Mouse (Mus musculus) adrenal gland, postnatal 36 days (tissue): Measurements from ENCODE around the gene Nkx2-5. TPM values are rescaled to one million over a fixed set of nuclear protein-coding genes. Genes with fewer than 3 reads are reported as not detected.

Source experiments
- DNase-seq, 2 experiments: peaks; one replicate each; pipeline ENCODE4 v3.0.0; 2021; ENCODE audit warnings: mixed read lengths in 1 of 2
- long read RNA-seq, 2 experiments: library from polyadenylated mRNA; stranded (forward); transcript quantifications; one replicate each; pipeline ENCODE4 v2.0.0; 2021; ENCODE audit warnings: borderline sequencing depth in 2 of 2
- total RNA-seq, 2 experiments: library from RNA; stranded (reverse); gene quantifications; 2 replicates each; pipeline ENCODE4 v1.2.3; 2021

The Nkx2-5 gene
- not detected for total RNA-seq
- long read RNA-seq, experiment 1, result 0 reads
- long read RNA-seq, experiment 2, result 0 reads

DNA sequence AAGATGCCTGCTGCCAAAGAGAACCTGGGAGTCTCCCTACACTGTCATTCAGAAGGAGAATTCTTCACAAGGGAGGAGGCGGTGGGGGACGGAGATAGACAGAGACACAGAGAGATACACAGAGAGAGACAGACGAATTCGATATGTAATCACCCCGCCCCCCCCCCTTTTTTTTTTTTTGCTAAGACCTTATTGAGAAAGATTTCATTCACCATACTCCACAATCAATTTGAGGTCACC is at the start of gene Nkx2-5:
Nkx2-5 (minus strand) TSS at position 101 of the 240 bp plus-strand sequence.
- DNase-seq, result no peak

DNA sequence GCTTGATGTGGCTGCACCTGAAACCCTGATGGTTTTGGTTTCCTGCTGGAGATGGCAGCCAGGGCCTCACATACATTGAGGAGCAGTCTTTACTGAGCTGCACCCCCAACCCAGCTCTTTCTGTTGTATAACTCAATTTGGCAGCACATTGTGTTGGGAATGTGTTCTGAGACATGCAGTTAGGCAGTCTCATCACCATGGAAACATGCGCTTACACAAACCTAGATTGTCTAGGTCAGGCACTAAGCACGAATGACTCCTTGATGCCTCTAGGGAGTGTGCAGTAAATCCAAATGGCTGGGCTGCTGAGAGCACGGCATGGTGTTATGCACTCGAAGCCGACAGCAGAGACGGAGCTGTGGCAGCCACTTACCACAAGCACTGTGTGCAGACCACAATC is 49.5 kb upstream of the Nkx2-5 start:
- no peak for DNase-seq

DNA sequence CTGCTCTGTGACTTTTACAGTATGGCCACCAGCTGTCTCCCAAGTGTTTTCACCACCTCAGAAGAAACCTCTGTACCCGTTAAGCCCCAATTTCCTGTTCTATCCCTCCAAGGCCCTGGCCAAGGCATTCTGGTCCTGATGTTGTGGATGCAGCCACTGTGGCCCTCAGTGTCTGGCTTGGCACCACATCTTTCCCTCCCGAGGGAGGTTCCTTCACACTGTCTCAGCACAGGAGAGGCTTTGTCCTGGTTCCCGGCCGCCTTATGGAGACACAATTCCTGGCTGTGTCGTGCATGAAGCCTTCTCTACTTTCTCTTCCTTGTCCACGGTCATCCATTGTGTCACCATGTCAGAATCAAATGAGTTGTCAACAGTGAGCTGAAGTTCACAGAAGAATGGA is 48.7 kb upstream of the Nkx2-5 start:
- no peak for DNase-seq

DNA sequence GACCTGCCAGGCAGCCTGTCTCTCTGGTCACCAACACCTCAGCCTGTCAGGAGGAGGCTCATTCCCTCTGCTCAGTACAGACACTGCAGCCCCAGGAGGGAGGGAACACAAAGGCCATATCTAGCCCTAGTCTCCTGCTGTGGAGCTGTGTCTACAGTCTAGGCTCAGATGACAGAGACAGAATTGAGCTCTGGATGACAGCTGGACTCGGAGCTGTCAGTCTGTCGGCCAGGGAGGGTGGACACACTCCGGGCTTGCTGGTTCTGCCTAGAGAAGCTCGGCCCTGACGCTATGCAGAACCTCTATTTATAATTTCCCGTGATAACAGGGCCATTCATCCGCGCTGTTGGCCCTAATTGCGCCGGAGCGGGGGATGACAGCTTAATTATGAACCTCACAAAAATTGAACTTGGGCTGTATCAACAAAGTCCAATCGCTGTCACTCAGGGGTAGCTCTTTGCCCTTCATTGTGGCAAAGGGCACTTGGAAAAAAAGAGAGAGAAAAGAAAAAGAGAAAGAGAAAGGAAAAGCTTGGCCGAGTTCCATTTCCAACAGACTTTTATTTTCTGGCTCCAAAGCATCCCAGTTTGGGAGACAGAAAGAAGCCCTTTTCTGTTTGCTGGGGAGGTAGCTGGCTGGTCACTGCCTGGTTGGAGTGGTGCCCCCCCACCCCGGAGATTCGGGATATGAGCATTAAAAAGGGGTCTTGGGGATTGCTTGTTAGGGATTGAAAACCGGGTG is 48.0 kb upstream of the Nkx2-5 start:
- DNase-seq, result peak in 1 of 2 experiments; percentile 16

DNA sequence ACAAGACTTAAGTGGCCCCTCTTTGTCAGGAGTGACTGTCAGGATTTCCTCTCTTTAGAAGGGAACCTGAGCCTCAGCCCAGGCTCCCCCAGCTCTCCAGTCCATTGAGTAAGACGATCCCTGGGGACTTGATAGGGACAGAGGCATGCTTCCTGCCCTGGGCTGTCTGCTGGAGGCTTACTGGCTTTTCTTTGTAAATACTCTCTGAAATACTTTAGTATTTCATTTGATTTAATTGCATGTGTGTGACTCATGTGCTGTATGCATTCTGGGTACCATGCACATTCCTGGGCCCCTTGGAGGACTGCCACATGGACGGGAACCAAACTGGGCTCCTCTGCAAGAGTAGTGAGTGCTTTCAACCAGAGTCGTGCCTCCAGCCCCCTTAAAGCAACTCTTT is 43.1 kb upstream of the Nkx2-5 start:
- DNase-seq, result no peak

DNA sequence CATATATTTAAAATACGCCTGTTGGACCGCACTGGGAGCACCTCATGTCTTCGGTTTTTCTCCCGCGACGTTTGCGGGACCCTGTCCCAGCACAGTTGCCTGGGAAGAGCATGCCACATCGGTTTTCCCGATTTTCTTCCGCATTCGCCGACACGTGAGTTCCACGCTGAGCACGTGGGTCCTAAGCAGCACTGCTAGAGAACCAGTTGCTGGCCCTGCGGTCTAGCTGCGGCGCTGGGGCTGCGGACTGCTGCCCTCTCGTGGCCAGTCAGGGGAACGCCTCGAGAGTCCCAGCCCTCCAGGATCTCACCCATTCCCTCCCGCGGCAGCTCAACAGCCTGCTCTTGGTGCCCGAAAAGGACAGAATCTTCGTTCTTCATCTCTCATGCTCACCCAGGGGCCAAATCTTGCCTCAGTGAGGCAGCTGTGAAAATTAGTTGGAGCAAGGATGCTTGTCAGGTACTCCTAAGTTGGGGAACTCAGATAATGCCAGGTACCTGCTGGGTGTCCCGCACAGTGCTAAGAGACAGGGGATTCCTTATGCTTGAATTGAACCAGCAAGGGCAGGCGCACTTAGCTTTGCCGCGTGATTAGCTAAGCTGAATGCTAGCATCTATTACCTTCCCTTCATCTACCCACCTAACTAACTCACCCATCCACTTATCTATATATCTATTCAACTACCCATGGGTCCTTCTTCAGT is 41.4 kb upstream of the Nkx2-5 start:
- peak; percentile 90 to 92 for DNase-seq

DNA sequence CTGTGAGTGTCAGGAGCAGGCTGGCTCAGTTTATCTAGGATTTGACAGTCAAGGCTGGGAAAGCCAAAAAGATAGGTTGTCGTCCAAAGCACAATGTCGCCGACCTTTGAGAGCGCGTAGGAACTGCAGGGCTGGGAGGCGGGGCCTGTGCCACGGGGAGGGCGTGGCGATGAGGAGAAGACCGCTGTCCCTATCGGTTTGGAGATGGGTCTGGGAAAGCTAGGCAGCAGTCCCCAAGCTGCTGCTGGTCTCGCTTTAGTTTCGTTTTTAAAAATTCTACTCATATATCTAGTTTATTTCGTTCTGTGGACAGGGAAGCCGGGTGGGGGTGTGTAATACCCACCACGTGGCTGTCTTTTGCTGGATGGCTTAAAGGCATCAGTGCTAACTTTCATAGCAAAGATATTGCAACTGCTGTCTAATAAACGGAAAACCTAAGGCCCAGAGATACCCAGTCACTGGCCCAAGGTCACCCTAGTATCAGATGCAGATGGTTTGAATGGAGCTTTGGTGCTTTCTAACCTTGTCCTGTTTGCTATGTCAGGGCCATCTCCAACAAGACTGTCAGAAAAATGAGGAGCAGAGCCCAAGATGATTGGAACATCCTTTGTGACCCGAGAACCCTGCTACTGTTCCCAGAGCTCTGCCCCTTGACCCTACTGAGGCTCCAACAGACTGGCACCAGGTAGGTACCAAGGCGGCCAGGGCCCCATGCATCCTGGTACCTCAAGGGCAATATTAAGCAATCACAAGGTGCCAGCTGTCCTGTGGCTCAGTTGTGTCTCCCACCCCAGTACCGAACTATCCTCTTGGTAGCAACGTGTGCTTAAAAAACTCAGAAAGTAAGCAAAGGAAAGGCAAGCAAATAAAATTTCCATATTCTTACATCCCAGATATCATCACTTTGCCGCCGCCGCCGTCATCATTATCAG is 40.5 kb upstream of the Nkx2-5 start:
- DNase-seq, result peak; percentile 91 to 95

DNA sequence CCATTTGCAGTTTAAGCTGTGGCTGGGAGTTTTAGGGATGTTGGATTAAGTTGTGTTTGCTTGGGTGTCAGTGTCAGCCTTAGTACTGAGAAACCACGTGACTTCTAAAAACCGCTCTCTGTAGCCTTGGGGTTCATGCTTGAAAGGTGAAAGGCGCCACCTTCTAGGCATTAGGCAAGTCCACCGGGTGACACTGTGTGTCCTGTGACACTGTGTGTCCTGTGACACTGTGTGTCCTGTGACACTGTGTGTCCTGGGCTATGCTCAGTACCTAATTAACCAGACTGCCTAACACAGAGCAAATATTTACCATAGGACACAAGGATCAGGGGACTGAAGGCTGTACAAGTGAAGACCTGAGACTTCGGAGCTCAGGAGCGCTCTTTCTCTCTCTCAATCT is 38.8 kb upstream of the Nkx2-5 start:
- DNase-seq, result no peak

DNA sequence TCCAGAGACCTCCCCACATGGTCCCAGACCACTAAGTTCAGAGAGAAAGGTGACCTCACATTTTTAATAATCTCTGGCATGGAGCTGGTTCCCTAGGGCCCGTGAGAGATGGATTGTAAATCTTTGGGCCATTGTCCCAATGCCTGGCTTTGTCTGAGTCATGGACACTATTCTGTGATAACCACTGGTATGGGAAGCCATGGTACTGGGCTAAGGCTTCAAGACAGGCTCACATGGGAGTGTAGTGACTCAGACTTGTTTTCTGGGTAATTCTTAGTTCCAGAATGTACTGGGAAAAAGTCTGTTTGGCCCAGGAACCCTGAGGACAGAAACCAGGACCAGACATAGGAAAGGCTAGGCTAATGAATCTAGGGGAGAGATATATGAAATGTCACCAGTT is 37.9 kb upstream of the Nkx2-5 start:
- DNase-seq, result peak in 1 of 2 experiments; percentile 19

DNA sequence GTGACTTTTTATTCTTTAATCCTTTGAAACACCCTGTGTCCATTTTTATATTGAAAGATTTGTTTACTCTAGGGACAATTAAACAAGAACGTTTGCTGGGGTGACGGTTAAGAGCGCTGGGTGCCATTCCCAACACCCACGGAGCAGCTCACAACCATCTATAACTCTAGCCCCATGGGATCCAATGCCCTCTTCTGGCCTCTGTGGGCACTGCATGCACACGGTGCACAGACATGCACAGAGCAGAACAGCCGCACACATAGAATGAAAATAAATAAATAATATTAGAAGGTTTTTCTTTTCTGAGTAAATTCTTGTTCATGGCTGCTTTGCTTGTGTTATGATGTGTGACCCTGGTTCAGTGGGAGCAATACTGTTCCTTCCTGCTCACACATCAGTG is 34.4 kb upstream of the Nkx2-5 start:
- no peak for DNase-seq

DNA sequence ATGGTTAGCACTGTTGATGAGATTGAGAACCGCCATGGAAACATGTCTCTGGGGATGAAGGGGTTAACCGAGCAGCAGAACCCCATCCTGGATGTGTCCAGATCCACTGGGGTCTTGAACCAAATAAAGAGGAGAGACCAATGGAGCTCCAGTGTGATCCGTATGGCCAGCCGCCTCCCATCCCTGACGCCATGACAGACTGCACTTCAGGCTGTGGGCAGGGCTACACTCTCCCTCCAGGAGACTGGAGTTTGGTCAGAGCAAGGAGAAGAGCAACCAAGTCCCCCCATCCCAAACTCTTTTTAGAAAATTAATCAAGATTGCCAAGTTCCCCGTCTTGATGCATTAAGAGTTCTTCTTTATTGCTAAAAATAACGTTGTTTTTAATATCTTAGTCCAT is 33.1 kb upstream of the Nkx2-5 start:
- no peak for DNase-seq

DNA sequence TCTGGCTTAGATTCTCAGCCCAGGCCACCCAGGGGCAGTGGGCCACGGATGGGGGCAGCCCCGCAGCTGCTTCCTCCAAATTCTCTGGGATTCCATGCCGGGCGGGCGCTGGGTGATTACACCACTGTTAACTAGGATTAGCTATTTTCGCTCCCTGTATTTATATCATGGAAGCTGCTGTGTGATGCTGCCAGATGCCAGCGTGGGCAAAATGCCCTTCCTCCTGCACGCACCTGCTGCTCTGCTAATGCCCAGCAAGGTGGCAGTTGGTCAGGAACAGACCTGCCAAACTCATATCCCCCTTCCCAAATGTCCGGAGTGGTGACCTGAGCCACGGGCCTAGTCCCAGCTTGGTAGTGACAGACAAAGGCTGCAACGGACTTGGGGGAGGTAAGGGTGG is 29.7 kb upstream of the Nkx2-5 start:
- DNase-seq, result no peak

DNA sequence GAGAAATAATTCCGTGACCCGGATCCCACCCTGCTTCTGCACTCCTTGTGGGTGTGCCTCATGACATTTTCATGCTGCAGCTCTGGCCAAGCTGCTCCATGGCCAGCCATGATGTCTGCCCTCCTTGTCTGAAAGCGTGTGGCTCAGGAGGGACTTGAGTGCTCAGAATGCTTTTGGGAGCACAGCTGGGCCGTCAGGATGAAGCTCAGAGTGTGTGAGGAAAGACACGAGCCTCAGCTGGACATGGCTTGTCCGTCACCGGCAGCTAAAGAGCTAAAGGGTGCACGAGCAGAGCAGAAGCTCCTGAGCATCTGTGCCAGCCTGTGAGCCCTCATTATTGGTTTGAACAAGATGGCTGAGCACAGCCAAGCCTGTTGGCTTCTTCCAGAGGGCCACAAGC is 28.7 kb upstream of the Nkx2-5 start:
- no peak for DNase-seq

DNA sequence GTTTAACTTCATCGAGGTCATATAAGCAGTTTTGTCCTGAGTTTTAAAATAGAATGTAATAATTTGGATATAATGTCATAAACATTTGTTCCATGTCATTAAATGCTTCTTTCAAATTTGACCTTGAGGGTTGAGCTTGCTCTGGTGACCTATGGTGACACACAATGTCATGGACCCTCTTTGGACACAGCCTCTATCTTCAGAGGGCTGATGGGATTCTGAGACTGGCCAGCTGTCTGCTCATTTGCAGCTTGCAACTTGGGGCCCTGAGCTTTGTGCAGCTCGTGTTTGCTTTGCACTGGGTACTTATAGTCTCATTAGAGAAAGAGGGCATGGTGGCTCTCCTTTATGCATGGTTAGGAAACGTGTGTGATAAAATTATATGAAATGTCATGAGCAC is 28.1 kb upstream of the Nkx2-5 start:
- DNase-seq, result no peak

DNA sequence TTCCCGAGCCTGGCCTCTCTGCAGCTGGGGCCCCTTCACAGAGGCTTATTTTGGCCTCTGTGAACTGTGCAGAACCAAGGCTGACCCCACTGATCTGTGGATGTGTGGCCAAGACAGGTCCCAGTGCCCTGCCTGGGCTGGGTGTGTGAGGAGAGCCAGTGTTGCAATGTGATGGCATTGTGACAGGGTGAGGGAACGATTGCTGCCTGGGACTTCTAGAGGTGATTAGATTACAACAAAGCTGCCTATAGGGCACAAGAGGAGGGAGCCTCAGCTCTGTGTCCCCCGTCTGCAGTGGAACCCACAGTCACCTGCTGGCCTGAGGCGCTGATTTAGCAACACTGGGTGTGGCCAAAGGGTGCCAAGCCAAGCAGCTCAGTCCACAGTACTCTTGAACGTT is 23.9 kb upstream of the Nkx2-5 start:
- DNase-seq, result no peak

DNA sequence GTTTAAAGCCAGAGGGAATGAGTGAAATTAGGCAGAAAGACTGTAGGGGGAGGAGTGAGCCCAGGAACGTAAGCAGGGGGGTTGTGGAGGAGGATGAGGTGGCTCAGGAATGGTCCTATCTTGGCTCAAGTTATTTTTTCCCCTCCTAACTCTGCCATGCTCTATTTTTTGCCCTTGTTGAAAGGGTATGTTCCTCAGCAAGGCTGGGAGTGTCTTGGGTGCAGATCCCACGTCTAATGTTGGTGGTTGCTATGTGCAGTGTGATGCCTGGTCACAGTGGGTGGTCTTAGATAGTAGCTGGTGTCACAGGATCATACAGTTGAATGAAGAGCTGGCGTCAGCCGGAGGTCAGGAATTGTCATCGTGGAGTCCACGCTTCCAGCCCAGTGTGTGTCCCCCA is 20.3 kb upstream of the Nkx2-5 start:
- no peak for DNase-seq

DNA sequence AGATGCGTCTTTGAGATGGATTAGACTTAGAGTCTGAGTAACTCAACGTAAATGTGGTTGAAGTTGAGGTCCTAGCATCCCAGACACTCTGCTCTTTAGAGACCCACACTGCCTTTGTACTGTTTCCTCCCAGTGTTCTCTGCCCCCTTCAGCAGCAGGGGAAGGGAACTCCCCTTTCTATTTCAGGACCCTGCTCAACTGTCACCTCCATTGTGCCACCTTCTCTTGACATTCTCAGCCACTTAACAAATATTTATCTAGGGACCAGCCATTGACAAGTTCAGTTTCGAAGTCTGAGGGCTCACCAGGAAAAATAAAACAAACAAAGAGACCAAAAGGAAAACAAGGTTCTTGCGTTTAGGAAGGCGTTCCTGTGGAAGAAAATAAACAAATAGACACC is 19.5 kb upstream of the Nkx2-5 start:
- no peak for DNase-seq

DNA sequence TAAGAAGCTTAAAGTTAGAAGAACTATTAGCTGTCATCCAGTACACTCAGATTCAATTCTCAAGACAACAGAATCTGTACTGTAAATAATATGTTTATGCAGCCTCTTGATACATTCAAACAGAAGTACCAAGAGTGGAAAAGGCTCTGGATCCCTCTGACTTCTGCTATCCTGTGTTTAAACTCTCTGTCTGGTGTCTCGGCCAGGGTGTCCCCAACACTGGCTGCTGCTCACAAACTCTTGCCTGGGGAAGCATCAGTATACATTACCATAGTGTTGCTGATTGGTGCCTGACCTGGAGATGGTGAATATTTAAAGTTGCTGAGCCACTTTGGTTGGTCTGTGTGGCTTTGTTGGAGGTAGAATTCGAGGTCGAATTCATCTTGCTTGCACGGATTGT is 17.0 kb upstream of the Nkx2-5 start:
- DNase-seq, result no peak

DNA sequence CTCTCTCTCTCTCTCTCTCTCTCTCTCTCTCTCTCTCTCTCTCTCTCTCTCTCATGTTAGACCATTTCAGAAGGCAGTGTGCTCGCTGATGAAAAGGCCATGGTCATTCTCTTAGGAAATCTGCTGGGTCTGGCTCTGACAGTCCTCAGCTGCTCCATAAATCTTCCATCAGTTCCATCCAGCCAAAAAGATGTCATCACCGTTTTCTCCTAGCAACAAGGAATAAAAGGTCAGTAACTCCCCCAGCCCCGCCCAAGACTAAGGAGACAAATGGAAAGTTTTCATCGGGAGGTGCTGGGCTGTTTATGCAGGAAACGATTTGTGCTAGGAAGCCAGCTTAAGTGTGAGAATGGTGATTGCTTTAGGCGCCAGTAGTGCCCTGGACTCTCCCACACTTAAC is 16.6 kb upstream of the Nkx2-5 start:
- DNase-seq, result peak; percentile 76 to 80

DNA sequence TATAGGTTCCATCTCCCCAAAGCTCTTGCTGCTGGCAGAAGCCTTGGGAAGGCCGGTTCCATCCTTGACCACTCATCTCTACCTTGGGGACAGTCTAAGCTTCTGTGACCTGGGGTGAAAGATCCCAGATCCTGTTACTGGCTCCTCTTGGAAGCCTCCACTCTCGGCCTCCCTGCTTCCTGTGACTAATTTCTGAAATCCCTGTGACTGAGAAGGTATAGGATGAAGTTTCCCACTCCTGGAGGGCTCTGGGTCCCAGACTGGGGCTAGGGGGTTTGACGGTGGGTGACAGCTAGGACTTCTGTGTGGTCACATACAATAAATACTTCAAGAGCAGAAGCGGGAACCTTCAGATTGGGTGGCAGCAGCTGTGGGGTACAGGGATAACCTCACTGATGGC is 16.1 kb upstream of the Nkx2-5 start:
- DNase-seq, result peak; percentile 11 to 25

DNA sequence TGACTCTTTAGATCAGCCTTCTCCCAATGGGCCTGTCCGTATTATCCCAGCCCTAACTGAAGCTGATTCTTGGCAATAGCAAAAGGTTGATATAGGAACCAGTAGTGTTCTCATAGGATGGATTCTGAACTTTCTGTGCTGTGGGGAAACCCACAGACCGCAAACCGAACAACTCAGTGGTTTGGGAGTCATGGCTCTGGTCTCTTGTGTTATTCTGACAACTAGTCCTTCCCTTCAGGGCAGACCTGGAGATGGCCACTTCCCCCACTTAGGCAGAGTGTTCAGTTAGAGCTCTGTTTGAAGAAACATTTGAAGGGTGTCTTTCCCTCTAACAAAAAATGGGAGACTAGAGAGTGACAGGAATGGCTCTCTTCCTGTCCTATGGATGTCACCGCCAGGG is 7.5 kb upstream of the Nkx2-5 start:
- no peak for DNase-seq

DNA sequence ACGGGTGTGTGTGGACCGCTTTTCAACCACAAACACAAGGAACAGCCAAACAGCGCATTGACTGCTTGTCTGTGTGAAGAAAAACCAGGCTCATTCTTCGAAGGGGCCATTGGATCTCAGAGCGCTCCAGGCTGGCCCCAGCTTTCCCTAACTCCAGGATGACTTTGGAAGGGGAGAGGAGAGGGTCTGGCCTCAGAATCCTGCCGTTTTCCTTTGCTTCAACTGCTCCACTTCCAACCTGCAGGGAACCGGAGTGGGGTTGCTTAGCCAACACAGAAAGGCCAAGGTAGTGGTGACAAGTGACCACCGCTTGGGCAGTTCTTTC is 6.3 kb upstream of the Nkx2-5 start:
- DNase-seq, result no peak
